Mouse (Mus musculus) granulocyte monocyte progenitor cell, adult 5-6 weeks (primary cell): Measurements from ENCODE around the gene Gm49322. TPM values are rescaled to one million over a fixed set of nuclear protein-coding genes. Genes with fewer than 3 reads are reported as not detected.

ENCODE experiments used
- ATAC-seq: replicated peaks from 2 replicates; pipeline ENCODE4 v1.8.0; 2016; ENCODE audit warnings: mild to moderate bottlenecking, moderate TSS enrichment, inconsistent platforms; ENCODE audit not compliant: poor library complexity, severe bottlenecking
- total RNA-seq, 2 experiments: library from RNA; stranded (forward) in 1 of 2; stranded (reverse) in 1 of 2; fragments of 200-712, 200-1000 nt in 1 of 2; fragments of >200 nt in 1 of 2; fragmentation: Nextera tagmentation in 1 of 2; gene quantifications; 2 replicates each; pipeline ENCODE4 v1.2.3; 2014 to 2017

Gene Gm49322
- total RNA-seq, 2 experiments from 2014 or later: not detected

DNA sequence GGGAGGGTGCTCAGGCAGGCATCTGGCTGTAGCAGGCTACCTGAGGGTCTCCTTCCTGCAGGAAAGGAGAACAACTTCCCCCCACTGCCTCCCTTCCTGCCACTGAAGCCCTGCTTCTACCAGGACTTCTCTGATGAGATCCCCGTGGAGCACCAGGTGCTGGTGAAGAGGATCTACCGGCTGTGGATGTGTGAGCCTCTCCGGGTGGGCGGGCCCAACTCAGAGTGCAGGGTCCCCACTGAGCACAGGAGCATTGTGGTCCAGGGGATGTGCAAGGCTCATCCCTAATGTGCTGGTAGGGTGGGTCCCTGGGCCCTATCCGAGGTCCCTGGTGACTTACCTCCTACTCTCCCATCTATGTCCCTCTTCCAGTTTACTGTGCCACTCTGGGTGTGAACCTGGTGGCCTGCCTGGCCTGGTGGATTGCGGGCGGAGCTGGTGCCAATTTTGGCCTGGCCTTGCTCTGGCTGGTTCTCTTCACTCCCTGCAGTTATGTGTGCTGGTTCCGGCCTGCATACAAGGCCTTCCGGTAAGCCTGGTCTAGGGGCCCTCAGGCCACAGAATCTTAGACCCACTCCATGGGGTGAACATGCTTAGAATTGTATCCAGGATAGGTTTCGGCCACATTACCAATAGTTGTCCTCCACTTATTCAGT is 3.6 kb downstream of the Gm49322 start:
- no peak for ATAC-seq

DNA sequence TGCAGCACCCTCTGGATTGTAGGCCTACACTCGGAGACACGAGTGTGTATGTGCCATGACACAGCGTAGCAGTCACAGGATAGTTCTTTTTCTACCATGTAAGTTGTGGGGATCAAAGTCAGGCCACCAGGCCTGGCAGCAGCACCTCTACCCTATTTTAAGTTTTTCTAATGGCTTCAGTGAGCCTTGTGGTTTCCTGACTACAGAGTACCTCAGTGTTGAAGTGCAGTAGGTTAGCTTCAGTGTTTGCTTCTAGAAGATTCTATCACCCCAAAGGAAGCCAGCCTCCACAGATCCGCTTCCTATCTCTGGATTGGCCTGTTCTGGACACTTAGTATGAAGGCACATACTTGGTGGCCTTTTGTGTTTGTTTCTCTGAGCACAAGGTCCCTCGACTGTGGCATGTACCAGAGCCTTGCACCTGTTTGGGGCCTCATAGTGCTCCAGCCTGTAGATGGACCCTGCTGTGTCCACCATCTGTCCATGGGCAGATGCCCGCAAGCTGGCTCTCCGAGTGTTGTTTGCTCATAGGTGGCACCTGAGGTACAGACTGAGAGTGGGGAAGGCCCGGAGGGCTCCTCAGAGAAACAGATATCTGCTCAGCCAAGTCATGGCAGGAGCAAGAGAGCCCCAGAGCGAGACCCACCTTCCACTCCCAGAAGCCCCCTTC is 4.4 kb downstream of the Gm49322 start:
- ATAC-seq: no peak

DNA sequence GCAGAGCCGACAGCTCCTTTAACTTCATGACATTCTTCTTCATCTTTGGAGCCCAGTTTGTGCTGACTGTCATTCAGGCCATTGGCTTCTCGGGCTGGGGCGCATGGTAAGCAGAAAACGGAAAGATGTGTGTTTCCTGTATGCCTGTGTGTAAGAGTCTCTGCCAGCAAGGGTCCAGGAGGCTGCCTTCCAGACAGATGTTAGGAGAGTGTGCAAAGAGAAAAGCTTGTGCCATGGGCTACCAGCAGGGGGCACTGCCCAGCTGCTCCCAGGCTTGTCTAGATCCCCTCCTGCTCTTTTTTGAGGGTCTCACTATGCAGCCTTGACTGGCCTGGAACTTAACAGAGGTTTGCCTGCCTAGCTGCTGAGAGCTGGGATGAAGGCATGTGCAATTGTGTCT is 5.2 kb downstream of the Gm49322 start:
- peak; percentile 65 for ATAC-seq

DNA sequence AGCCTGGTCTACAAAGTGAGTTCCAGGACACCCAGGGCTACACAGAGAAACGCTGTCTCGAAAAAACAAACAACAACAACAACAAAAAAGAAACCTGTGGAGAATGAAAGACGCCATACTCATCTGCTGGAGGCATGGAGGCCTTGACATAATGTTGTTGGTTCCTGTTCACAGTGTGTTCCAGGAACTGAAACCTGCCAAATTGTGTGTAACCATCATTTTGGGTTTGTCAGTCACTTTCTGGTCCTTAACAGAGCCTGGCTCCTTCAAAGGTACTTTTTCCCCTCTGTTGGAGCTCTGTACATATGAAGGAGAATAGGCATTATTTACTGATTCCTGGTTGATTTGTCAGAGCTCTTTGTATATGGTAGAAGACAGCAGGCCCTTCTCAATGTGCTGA is 6.1 kb downstream of the Gm49322 start:
- 0 out of 2 replicates have a peak, but pooled peaks have one; percentile 43 for ATAC-seq

DNA sequence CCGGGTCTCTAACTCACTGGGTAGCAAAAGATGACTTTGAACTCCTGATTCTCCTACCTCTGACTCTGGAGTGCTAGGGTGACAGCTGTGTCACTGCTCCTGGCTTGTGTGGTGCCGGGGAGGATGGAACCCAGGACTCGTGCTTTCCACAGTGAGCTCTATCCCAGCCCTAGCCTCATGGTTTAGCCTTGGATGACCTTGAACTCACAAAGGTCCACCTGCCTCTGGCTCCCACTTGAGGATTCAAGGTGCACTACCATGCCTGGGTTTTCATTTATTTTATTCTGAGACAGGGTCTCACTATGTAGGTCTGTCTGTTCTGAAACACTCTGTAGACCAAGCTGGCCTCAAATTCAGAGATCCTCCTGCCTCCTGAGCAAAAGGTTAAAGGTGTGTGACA is 8.0 kb downstream of the Gm49322 start:
- no peak for ATAC-seq

DNA sequence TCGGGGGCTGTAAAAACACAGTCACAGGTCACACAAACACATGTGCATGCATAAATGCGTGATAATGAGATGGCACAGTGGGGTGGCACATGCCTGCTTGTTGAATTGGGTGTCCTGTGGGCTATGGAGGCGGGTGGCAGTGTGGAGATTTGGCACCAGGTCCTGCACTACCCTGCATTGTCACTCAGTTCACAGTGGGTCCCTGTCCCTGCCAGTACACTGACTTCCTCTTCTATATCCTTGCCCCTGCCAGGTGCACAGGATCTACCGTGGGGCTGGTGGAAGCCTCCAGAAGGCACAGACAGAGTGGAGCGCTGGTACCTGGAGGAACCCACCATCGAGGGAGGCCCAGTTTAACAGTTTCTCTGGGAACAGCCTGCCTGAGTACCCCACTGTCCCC is 8.5 kb downstream of the Gm49322 start:
- ATAC-seq: no peak

DNA sequence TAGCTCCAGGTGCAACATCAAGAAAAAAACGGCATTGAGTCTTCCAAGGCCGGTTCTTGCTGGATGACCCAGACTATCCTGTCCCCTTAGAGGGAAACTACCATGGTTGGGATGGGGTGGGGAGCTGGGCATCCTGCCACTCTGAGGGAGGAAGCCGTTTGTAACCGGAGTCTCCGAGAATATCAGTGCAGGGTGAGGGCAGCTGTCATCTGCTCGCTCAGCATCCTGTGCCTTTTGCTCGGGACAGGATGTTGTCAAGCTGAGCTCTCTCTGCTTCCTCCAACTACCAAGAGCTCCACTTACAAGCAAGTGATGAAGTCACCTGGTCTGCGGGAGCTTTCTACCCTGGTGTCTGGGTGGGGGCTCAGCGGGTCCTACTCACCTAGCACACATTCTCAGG is 12.4 kb downstream of the Gm49322 start:
- no peak for ATAC-seq

DNA sequence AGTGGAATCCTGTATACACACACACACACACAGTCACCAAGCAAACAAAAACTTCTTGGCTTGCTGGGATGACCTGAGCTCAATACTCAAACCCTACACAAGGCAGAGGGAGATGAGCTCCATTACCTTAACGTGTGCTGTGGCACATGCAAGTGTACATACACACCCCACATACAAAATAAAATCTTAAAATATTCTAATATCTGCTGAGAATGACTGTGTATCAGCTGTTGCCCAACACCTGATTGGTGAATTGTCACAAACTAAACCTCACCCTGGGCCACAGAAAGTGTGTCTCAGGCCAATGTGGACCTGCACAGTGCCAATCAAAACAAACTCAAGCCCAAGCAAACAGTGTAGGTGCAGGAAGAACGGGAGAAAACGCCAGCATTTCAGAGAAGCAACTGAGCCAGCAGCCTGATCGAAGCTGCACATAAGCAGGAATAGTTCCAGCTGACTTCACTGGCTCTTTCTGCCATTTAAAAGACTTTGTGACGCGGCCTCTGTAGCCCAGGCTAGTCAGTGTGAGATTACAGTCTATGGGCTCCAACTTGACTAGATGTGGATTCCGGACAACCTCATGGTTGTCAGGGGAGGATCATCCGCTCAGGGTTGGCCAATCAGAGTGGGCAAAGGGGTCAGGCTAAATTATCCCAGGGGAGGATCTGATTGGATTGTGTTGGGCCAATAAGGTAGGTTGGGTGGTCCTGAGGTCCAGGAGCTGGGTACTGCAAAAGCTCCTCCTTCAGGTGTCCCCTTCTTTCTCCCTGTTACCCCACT is 13.8 kb downstream of the Gm49322 start:
- no peak for ATAC-seq

DNA sequence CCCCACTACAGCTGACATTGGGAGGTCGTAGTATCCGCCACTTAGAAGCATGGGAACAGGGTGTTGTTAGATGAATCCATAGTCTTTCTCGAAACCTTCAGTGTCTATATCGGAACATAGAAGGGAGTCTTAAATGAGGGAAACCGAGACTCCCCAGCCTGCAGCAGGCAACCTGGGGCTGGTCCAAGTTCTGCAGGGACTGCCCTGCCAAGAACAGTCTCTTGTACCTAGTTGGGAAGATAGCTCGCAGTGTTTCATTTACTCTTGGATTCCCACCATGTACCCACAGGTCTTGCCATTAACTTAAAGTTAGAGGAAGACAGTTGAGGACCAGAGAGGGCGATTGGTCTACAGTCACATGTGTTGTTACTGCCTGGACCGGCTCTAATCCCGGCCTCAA is 14.5 kb downstream of the Gm49322 start:
- no peak for ATAC-seq

DNA sequence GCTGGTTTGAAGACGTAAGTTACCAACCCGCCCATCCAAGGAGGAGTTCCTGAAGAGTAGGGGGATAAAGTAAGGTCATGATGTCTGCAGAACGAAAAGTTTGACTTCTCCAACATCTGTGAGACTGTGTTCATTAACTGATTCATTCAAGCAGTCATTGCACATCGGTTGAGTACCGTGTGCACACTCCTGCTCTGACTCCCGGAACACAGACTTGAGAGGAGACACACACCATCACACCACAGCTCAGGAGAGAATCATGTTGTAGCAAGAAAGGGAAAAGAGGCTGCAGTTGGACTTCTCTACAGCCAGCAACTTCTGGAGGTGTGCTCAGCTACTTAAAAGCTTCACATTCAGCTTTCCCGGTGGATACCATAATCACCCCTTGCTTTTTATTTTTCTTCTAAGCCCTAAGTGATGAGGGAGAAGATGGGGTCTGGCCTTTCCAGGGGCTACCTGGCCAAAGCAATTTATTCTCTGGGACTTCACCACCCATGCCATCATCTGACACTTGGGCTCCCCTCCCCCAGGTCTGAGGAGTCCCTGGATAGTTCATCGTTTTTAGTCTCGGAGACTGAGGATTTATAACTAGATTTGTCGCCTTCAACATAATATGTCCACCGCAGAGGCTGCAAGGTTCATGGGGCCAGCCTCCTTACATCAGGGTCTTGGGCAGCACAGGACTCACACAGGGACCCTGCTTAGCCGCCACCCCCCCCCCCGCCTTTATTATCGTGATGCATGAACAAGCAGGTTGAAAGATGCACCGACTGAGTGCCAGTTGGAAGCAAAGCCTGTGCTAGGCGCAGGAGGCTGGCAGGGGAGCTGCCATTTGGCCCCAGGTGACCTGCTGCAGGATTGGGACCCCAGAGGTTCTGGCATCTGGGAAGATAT is 15.2 kb downstream of the Gm49322 start:
- ATAC-seq: no peak

DNA sequence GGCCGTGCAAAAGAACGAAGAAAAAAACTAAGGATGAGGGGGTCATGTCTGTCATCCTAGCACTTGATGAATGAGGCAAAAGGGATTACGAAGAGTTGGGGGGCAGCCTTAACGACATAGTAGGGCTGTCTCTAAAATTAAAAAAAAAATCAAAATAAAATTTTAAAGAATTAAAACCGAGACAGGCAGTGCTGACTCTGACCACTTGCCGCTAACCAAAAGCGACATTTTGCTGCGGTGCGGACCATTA is 15.8 kb downstream of the Gm49322 start:
- no peak for ATAC-seq

DNA sequence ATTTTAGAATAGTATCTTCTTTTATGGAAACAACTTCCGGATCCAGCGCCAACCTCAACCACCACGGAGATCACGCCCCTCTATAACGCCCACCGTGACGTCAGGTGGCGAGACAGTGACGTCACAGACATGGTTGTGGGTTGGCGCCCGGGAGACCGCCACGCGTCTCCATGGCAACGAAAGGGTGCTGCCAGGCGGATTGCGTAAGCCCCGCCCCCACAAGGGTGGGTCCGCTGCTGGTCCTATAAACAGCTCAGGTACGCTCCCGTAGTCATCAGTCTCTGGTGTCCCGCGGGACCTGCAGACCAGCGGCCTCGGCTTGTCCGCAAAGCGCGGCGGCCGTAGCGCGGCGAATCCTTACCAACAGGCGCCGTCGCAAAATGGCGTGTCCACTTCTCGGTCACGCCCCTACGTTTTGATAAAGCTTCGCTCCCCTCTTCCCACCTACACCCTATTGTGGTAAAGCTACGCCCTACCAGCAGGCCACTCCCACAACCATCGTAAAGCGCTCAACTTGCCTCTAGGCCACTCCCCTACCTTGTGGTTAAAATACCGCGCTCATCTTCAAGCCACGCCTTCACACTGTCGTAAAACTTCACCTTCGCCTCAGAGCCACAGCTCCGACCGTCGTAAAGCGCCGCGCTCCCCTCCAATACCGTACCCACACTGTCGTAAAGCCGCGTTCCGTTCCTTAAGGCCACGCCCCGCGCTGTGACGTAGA is 16.3 kb downstream of the Gm49322 start:
- ATAC-seq: peak; percentile 82

DNA sequence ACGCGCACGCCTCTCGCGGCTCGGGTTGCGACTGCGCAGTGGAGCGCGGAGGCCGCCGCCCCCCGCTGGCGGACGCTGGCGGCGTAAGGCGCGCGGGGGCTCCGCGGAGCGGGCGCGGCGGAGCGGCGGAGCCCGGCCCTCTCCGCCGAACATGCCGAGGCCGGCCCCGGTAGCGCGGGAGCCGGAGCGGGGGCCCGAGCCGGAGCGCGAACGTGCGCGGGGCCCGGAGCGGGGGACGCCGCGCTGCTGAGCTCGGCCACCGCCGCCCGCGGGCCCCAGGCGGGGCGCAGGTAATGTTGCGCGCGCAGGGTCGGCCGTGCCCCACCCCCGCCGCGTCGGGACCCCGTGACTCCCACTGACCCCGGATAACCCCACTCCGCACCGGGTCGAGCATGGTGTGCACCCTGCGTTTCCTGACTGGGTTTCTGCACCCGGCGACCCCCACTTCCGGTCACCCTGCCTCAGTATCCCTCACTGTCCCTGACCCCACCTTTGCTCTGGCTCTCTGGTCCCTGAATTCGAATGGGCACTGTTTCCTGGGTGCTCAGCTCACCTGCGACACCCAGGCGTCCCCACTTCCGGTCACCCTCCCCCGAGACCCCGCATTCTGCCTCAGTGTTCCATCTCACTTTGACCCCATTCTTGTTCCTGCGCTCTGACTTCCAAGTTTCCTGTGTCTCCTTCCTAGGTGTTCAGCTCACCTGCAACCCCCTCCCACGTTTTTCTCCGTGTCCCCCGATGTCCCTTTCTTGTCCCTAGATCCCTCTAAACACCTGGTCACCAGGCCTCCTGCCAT is 17.0 kb downstream of the Gm49322 start, which contains the start of gene Csnk1g2:
Gene Csnk1g2, plus strand, starts transcription at position 178 of the 796 bp plus-strand sequence.
- ATAC-seq: peak; percentile 25

DNA sequence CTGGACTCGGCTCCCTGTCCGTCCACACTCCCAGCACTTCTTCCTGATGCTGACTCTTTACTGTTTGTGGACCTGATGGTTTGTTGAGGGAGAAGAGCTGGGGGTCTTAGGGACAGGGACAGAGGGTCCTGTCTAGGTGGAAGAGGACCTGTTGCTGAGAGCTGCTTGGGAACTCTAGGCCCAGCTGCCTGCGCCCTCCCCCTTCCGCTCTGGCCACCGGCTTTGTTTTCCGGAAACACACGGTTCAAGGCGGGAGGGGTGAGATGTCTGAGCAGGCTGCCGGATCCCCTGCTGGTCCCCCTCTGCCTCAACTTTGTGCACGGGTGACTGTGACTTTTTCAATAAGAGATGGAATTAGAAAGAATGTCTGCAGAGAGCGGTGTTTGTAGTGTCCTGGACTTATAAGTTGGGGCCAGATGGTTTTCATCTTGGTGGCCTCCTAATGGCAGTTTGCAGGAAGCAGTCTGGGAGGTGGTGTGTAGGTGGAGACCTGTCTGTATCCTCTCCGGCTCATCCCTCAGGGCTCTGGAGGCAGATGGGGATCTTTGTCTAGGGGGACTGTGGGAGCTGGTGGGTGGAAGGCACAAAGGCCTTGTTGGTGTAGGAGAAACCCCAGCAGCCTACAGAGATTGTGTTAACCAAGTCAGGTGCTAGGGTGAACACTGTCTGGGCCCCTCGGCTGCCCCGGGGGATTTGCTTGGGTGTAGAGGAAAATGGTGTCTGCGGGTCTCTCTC is 17.8 kb downstream of the Gm49322 start:
- ATAC-seq: 0 out of 2 replicates have a peak, but pooled peaks have one; percentile 16

DNA sequence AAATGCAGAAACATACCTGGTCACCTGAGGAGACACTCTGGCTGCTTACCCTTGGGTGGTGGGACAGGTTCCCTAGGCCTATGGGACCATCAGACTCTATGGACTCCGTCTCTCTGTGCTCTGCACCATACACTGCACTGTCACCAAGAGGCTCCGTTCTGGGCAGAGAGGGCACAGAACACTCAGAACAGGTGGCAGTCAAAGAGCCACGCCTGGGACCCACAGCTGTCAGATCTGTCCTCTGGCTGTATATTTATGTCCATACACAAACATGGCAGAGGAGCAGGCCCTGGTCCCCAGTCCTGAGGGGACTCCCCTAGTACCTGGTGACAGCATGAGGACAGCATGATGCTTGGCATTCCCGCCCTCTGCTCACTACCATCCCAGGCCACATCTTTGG is 19.9 kb downstream of the Gm49322 start:
- ATAC-seq: no peak

DNA sequence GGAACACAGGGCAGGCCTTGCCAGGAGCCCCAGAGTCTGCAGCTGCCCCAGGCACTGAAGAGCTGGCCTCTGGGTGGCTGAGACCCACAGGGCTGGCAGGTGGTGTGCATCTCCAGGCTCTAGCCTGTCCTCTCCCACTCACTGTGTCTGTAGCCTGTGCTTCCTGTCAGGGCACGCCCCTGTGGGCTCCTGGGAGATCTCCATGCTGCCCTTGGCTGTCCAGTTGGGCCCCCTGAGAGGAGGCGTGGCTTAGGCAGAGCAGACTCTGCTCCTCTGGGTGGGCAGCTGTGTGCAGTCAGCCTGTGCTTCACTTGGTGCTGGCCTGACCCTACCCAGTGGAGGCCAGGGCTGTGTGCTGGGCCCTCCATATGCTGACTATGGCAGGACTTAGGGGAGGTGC is 21.9 kb downstream of the Gm49322 start:
- ATAC-seq: no peak

DNA sequence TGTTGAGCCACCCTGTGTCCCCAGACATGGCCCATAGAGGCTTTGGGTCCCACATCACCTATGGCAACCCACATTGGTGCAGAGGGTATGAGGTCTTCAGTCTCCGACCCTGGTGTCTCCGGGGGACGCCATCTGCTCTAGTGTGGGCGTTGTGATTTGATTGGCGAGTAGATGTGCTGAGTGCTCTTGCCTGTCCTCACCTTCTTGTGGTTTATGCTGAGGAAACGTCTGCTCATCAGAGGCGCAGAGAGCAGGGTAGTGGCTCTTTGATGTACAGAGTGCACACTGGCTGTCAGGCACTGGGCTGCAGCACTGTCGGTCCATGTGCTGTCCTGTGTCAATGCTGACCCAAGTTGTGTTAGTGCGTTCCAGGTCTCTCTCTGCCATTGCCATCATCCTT is 23.1 kb downstream of the Gm49322 start:
- no peak for ATAC-seq

DNA sequence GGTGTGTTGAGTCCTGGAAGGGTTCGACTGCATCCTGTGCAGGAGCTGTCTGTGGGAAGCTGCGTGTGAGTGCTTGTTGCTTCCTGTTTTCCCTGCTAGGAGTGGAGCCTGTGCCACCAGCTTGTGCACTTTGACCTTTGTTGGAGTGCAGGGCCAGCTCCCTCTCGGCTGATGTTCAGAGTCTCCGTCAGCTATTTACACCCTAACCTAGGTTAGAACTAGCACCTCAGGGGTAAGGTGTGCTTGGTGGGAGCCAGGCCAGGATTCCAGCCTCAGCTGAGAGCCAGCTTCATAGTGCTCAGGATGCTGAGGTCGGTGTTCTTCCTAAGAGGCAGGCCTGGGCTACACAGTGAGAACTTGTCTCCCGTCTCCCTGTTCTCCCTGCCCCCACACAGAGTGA is 29.5 kb downstream of the Gm49322 start:
- no peak for ATAC-seq

DNA sequence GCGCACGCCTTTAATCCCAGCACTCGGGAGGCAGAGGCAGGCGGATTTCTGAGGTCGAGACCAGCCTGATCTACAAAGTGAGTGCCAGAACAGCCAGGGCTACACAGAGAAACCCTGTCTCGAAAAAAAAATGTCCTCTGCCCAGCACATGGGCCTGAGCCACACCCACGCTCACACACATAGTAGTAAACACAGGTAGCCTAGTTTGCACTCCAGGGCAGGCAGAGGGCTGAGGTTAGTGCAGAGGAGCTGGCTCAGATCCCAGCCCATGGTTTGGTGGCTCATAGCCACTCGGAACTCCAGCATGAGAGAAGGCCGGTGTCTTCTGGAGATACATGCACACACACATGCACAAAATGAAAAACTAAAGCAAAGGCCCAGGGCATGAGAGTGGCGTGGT is 41.1 kb downstream of the Gm49322 start:
- ATAC-seq: no peak
